Mouse (Mus musculus): ENCODE results near the gene Pdxdc1.

Gene Pdxdc1

DNA sequence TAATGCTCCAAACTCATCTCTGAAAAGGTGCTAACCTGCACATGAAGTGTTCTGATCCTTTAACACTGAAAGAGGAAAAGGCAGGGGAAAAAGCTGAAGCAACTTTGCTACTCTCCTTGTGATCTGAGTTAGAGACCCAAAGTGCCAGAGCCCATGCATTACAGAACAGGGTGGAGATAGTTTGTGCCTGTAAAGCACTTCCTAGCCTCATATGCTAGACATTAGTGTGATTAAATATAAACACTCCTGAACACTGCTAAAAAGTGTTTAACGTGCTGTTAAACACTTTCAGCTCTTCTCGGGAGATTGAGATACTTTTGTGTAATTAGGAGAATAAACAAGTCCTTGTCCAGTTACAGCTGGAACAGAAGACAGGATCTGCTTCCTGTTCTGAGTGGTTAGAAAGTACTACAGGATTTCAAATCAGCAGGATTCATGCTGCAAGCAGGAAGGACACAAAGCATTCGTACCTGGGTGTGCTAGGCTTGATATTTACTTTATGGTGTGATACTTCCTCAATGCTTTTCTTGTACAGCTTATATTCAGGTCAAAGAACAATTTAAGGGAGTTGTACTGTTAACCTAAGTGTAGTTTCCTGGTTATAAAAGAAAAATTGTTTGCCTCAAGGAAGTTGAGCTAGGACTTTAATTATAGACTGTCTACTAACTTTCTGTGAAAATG lies 19.7 kb downstream of the Pdxdc1 start:
- no peak for DNase-seq (ENCODE audit: low spot score in 2 of 2)

DNA sequence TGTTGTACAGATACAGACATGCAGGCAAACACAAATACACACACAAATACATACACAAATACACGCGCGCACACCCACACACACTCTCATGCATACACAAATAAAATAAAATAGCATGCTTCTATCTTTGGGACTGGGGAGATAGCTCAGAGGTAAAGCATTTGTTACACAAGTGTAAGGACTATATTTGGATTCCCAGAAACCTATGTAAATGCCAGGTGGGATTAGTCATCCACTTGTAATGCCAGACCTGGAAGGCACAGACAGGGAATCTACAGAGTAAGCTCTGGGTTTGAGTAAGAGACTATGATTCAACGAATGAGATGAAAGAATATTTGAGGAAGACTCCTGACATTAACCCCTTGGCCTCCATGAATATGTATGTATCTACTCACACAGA lies 27.4 kb downstream of the Pdxdc1 start:
- DNase-seq (ENCODE audit: low spot score in 2 of 2): no peak

DNA sequence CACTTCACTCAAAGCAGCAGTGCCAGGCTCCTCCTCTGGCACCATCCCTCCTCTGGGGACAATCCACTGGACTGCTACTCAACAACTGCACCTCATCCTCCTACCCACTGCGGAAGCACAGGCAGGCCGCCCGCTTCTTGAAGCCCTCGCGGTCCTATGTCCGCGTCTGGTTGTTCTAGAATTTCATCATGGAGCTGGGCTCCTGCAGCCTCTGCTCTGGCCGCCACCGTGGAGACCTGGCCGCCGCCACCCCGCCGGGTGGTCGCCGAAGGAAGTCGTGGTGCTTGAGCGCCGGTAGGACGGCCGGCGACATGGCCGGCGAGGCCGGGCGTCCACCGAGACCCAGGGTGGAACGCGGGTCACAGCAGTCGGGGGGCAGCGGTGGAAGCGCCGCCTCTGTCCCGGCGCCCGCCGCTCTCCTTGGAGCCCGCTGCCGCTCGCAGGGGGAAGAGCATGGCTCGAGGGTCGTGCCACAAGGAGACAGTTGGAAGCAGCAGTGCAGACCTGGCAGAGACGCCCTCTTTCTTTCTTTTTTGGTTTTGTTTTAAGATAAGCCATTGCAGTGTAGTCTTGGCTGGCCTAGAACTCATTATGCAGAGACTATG lies 34.9 kb downstream of the Pdxdc1 start:
- DNase-seq (ENCODE audit: low spot score in 2 of 2): peak in 1 of 2 experiments; percentile 19

DNA sequence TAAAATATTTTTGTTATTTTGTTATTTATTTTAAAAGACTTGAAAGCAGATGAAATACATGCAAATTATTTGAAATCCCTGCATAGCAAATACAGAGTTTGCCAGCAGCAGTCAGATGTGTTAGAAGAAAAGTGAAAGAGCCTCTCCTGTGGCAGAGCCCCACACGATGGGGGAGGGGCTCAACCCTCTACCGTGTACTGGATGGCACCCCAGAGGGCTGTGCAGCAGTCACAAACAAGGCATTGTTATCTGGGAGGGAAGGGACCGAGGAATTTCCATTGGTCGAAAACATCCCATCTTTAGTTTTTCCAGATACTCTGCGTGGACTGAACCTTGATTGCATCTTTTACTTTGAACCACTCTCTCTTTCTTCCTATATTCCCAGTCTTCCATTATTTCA lies 35.5 kb downstream of the Pdxdc1 start:
- peak in 1 of 2 experiments; percentile 12 for DNase-seq (ENCODE audit: low spot score in 2 of 2)

DNA sequence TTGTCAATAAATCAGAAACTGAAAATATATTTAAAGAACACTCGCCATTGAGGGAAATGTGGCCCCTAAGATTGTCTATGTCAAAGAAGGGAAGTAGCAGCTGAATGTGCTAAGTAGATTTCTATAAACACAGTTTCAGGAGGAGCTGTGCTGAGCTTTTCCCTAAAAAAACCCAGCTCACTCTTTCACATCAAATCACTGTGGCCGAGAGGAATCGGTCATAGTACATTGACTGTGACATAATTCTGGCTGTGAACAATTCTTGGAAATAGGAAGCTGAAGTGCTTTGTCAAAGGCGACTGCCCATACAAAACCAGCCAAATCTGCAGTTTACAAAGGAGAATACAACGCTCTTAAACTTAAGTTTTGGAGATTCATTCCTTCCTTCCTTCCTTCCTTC lies 36.3 kb downstream of the Pdxdc1 start:
- no peak for DNase-seq (ENCODE audit: low spot score in 2 of 2)

DNA sequence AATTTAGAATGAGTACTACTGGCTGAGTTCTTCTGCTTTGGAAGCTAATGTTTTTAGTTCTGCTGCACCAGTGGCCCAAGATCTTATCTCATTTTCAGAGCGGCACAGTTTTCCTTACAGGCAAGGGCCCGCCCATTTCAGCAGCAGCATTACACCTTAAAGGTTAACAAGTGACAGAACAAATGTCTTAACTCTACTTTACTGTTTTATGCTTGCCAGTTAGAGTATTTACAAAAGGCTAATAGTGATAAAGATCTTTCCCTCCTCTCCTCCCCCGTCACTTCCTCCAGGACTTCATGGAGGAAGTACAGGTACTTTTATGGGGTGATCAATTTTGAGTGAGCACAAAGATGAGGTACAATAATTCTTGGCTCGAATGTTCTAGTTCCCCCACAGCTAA lies 36.9 kb downstream of the Pdxdc1 start:
- no peak for DNase-seq (ENCODE audit: low spot score in 2 of 2)

DNA sequence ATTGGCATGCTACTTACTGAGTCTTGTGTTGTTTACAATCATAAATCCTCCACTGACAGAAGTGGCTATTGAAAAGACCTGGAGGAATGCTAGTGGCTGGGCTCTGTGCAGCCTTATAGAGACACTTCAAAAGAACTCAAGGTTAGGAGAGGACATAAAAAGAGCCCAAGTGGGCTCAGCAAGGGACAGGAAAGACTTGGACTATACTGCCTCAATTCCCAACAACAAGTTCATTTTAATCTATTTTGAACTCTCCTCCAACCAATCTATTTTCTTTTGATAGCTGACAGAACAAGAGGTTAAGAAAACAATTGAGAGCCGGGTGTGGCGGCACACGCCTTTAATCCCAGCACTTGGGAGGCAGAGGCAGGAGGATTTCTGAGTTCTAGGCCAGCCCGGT lies 49.0 kb downstream of the Pdxdc1 start:
- no peak for DNase-seq (ENCODE audit: low spot score in 2 of 2)

DNA sequence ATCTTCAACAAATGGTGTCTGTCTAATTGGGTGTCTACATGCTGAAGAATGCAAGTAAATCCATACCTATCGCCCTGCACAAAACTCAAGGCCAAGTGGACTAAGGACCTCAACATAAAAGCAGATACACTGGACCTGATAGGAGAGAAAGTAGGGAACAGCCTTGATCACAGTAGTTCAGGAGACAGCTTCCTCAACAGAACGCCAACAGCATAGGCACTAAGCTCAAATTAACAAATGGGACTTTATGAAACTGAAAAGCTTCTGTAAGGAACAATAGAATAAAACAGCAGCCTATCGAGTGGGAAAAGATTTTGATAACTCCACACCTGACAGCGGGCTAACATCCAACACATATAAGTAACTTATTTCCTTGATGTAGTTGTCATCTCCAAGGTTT lies 51.5 kb downstream of the Pdxdc1 start:
- DNase-seq (ENCODE audit: low spot score in 2 of 2): no peak

DNA sequence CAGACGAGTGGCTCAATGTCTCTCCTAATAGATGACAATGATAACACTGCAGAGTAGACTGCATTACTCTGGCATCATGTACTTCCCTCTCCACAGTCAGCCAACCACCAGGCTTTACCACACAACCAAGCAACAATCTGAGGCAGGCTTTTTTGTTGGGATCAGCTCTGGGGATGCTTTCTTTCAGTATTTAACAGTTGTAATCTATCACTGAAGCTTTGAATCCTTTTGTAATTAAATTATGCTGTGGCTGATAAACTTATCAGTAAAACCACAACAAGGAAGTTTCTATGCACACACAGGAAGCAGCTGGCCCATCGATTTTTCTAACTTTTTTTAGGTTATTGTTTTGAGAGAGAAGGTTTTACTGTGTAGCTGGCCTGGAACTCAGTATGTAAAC lies 54.6 kb downstream of the Pdxdc1 start:
- no peak for DNase-seq (ENCODE audit: low spot score in 2 of 2)

DNA sequence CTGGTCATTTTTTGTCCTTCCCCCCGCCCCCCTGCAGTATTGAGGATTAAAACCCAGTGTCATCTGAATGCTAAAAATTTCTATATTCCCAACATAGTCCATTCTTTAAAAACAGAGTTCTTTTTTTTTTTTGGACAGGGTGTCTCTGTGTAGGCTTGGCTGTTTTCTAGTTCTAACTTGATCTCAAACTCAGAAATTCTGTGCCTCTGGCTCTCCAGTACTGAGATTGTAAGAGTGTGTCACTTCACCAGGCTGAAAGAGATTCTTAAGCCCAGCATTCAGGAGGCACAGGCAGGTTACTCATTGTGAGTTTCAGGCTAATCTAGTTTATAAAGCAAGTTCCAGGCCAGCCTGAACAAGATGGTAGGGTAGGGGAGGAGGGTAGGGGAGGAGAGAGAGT lies 56.3 kb downstream of the Pdxdc1 start:
- no peak for DNase-seq (ENCODE audit: low spot score in 2 of 2)

DNA sequence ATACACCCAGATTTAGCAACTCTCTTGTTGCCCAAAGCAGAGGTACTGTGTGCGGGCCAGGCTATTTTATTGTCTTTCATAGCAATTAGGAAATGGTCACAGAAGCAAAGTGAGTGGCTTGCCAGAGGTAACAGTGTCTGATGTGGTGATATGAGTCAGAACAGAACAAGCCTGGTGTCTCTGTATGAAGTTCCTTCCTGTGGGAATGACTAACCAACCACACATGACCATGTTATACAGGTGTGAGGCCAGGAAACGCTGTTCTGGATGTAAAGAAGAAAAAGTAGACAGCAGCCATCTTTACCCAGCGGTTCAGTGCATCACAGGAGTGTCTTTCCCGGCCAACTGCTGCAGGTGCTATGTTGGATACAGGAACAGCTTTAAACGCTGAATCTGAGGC lies 57.9 kb downstream of the Pdxdc1 start:
- no peak for DNase-seq (ENCODE audit: low spot score in 2 of 2)

DNA sequence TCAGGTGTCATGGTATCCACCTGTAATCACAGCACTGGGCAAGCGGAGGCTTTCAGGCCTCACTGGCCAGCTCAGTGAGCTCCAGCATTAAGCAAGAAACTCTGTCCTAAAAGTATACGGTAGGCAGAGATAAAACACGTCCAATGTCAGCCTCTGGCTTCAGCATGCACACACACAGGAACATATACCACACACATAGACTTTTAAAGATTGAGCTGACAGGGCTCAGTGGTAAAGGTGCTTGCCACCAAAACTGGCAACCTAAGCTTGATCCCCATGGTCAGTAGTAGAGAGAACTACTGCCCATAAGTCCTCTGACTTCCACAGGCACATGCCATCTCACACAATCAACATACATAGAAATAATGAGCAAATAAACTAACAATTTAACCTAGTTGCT lies 62.0 kb downstream of the Pdxdc1 start:
- DNase-seq (ENCODE audit: low spot score in 2 of 2): no peak

DNA sequence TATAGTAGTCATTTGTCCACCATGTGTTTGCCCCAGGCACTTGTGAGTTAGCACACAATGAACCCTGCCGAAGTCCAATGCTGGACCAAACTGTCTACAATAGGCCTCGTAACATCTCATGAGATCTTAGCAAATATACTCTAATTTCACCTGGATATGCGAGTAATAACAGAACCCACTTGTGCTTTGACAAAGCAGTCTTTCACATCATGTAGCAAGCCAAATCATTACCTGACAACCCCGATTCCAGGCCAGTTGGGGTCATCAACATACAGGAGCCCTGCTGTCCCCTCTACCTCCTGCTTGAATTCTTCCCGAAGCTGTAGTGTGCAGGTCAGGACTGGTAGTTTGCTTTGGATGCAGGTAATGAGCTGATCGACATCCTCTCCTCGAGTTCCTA lies 62.9 kb downstream of the Pdxdc1 start:
- no peak for DNase-seq (ENCODE audit: low spot score in 2 of 2)

DNA sequence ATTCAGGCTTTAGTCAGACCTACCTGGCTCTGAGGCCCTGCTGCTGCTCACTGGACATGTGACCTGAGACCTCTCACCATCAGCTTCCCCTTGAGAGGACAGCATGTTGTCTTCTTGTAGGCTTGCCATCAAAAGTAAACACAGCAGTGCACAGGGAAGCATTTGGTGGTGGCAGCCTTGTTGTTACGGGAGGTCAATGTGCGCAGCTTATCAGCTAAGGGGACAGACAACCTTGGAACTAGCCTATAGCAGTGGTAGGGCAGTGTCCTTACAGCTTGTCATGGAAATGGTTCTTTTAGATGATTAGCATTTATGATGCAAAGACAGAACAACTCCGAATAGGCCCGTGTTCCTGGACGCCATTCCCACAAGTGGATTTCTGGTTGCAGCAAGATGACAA lies 68.5 kb downstream of the Pdxdc1 start:
- DNase-seq (ENCODE audit: low spot score in 2 of 2): no peak

DNA sequence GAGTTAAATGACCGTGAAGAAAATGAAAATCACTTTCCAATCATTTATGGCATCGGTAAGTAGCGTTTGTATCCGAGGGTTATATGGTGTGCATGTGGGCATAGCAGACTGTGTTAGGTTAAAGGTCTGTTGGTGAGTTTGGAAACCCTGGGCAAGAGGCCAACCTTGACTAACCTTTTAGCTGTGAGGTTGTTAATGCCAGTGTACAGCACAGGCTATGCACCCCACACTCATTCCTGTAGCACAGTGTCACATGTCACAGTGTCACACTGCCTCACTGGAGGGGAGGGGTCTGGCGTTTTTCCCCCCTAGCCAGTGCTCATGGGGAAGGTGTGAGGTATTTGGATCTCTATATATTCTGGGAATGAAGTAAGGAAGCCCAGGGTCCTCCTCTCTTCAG lies 71.3 kb downstream of the Pdxdc1 start:
- no peak for DNase-seq (ENCODE audit: low spot score in 2 of 2)

DNA sequence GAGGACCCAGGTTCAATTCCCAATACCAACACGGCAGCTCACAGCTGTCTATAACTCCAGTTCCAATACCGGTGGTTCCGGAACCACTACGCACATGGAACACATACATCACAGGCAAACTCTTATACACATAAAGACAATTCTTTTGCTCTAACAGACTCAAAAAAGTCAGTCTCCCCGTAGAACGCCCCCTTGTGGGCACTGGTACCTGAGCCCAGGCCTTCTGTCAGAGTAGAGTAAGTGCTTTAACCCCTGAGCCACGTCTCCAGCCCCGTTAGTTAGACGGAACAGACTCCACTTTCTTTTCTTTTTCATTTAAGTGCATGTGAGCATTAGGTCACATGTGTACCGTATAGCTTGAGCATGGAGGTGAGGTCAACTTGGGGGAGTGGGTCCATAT lies 72.5 kb downstream of the Pdxdc1 start:
- DNase-seq (ENCODE audit: low spot score in 2 of 2): no peak

DNA sequence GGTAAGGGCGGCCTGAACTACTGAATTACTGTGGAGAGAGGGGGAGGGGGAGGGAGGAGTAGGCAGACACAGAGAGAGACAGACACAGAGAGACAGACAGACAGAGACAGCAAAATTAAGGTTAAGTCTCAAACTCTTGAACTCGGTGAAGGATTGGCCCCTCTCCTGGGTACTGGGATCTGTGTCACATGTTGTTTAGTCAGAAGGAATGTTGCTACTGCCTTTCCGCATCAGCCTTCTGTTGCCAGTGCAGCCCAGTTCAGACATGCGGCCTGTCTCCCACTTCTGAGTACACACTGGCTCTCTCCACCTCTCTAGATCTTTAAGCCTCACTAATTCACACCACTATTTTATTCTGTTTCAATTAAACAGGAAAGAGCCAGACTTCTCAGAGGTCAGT lies 76.4 kb downstream of the Pdxdc1 start:
- no peak for DNase-seq (ENCODE audit: low spot score in 2 of 2)

DNA sequence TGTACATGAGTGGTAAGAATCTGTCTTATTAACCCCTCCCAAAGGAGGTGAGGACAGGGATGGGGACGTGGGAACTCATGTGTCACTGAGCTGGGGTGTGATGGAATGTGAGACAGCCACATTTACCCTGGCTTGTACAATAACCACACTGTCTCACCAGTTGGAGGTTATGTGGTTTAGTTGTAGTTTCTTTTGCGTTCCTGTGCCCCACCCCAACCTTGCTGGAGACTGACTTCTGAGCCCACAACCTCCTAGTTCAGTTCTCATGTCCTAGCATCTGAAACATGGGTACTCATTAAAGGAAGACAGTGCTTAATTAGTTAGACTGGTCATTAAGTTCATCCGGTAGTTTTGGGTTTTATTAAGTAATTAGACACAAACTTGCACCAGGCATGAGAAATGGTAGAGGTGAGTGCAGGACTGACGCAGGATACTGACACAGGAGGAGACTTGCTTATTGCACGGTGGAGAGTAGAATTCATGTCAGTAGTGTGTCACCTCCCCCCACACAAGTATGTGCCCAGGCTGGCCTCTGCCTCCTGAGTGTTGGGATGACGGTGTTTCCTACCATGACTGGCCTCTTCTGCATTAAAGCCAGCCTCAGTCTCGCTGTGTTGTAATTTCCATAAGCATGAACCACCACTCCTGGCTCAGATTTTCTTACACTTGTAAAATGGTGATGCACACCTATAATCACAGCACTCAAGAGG lies 77.0 kb downstream of the Pdxdc1 start:
- DNase-seq (ENCODE audit: low spot score in 2 of 2): no peak

DNA sequence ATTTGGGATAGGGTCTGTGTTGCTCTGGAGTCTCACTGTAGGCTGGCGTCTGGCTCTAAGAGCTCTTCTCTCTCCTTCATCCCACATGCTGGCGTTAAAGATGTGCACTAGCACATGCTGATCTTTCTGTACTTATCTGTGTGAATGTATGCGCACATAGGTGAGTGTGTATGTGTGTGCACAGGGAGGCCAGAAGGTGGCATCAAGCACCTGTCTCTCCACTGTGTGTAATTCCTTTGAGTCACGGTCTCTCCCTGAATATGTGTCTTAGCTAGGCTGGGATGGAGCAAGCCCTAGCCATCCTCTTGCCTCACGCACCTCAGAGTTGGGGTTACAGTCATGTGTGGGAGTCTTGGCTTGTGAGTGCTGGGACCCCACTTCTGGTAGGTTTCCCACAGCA lies 82.2 kb downstream of the Pdxdc1 start:
- no peak for DNase-seq (ENCODE audit: low spot score in 2 of 2)

DNA sequence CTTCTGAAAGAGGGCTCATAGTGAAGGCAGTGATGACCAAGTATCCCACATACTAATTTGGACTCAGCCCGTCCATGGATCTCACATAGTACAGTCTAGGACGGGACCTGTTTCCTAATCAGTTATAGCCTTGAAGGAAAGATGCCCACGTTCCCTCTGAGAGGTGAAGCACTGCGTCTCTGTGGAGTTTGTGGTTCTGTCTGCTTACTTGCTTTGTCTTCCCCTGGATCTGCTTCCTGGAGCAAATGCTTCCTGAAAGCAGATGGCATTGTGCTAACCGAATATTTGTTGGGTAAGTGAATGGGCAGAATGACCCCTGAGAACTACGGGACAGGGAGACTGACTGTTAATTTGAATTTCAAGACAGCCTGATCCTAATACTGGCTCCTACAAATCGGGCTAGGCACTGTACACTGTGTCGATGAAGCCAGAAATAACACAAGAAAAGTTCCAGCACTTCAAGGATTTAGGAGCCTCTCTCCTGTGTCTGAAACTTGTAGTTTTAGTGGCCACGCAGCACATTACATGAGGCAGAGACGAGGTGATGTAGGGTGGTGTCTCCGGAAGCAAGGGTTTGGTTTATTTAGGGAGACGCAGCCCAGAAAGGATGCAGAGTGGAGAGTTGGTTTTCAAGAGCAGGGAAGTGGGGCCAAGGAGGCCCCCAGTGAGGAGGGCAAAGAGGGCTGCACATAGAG lies 83.0 kb downstream of the Pdxdc1 start:
- DNase-seq (ENCODE audit: low spot score in 2 of 2): no peak

DNA sequence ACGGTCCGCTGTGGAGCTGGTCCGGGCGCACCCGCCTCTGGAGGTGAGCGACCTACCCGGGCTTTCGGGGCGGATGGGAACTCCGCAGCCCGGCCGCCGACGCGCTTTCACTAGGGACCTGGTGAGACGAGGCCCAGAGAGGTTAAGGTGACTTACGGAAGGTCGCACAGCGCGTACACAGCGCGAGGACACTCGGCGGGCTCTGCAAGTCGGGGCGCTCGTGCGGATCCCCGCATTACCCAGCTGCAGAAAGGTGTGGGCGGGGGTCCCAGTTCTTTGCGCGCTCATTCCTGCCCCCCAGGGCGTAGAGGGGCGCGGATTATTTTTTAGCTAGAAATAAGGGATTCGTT lies 83.6 kb downstream of the Pdxdc1 start:
- no peak for DNase-seq (ENCODE audit: low spot score in 2 of 2)

DNA sequence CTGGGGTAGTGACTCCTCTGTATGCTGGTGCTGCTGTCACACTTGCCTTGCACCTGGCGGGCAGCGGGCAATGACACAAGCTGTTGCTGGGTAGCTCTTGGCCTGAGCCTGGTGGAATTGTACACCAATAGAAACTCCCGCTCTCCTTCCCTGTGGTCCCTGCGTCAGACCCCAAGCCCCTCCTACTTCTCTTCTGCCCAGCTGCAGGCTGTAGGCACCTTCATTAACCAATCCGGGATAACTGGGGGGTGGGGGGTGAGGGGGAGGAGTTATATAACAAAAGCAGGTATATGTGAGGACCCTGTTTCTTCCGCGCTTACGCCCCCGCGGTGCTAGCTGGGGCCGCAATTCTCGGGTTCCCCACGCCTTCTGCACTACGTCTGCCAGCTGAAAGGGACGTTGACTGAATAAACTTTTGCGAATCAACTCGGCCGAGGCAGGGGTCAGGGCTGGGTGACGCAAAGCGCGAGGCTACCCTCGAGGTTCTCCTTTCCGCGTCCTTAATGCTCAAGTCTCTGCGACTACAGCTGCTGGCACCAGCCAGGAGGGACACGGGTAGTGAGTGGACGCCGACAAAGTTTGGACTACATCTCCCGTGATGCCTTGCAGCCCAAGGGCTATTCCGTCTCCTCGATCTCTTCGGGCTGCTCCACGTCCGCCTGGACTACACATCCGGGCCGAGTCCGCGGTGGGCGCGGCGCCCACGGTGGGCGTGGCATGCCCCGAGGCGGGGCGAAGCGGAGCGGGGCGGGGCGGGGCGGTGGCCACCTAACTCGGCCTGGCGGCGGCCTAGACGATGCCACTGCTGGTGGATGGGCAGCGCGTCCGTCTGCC lies 84.2 kb downstream of the Pdxdc1 start, which contains the start of gene Ntan1:
Ntan1 (plus strand) TSS at position 286 of the 834 bp plus-strand sequence.
- peak; percentile 92 to 93 for DNase-seq (ENCODE audit: low spot score in 2 of 2)

Measured in frontal cortex, postnatal 10 days (tissue).